Mouse (Mus musculus): ENCODE measurements around the gene Cnih2.

The Cnih2 gene

GRCm38 (mm10) chr19:5048138-5049056 is 49.9 kb downstream of the Cnih2 start:
- no peak for DNase-seq (ENCODE audit: low read depth, low spot score)

GRCm38 (mm10) chr19:5045531-5045930 is 52.8 kb downstream of the Cnih2 start:
- DNase-seq (ENCODE audit: low read depth, low spot score) = no peak
